Mouse (Mus musculus): ENCODE results near the gene Gm14419. TPM values are rescaled to one million over a fixed set of nuclear protein-coding genes. Genes with fewer than 3 reads are reported as not detected.
"Not testable (repeated sequence)": the region's sequence is repeated elsewhere in the genome, so short reads cannot be mapped to it uniquely, and the experiment has no call there.

The Gm14419 gene
- 0.74 and 1.1 TPM in 2 replicates for polyA plus RNA-seq (2012; rRNA removed)

DNA sequence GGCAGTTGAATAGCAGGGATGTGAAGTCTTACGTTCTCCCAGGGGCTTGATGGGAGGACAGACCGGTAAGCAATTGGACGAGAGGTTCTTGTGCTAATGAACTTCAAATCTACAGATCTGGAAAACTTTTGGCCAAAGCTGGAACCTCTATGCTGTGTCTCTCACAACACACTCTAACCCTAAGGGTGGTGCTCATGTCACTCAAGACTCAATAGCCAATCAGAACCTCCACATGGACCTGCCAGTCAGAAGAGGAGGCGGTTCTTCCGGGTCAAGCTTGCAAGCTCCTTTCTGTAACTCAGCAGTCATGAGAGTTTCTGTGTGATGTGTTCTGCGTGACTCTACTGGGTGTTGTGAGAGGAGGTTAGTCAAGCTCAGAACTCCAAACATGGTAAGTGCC, at the start of gene Gm14419:
Gene Gm14419 (plus strand): TSS at position 301 of the 400 bp plus-strand sequence.
- H3K27me3 ChIP-seq (ENCODE audit: control insufficient read depth, insufficient read depth, low read length); H3K4me3 ChIP-seq (ENCODE audit: control insufficient read depth, insufficient read depth, low read length); H3K27ac ChIP-seq (ENCODE audit: control insufficient read depth, insufficient read depth, low read length); H3K4me1 ChIP-seq (replicated peaks; ENCODE audit: control insufficient read depth, insufficient read depth, low read length); DNase-seq; H3K36me3 ChIP-seq (ENCODE audit: control insufficient read depth, insufficient read depth, low read length): not testable (repeated sequence)
- no CpG with 5 or more reads among the region's 6 CpGs for WGBS

Other genes starting within 250 kb of the Gm14419 start
- gene Gm14295, start 202.3 kb upstream of the Gm14419 start, polyA plus RNA-seq (2012; rRNA removed), result 2.0 and 2.1 TPM in 2 replicates
- not detected in 2 replicates for gene Gm14408, start 169.8 kb upstream of the Gm14419 start, polyA plus RNA-seq (2012; rRNA removed)
- gene Gm14296, start 73.1 kb upstream of the Gm14419 start, polyA plus RNA-seq (2012; rRNA removed), result 1.2 and 1.6 TPM in 2 replicates
- gene Gm14401, start 73.4 kb downstream of the Gm14419 start, polyA plus RNA-seq (2012; rRNA removed), result not detected in 2 replicates
- gene Gm14410, start 205.5 kb downstream of the Gm14419 start, polyA plus RNA-seq (2012; rRNA removed), result 3.8 and 4.3 TPM in 2 replicates

All from thymus, adult 2 months (tissue).